Mouse (Mus musculus): Measurements from ENCODE around the gene 1520401A03Rik. TPM values are rescaled to one million over a fixed set of nuclear protein-coding genes. Genes with fewer than 3 reads are reported as not detected.

Gene 1520401A03Rik
- polyA plus RNA-seq, 1 experiment from 2014 or later = 0.30 TPM

DNA sequence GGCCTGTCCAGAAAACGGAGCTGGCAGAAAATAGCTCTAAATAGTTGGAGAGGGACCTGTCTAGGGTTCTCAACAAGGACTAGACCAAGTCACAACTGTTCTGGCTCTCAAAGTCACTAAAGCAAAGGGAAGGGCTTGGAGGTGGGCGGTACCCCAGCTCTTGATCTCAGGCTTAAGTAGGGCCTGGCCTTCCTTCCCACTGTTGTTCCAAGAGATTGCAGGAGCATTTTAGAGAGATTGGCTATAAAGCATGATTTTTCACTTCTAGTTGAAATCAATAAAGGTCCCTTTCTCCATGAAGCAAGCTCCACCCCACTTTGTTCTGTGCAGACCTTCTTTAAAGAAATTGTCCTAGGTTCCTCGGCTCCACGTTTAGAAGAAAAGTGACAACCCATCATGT lies 2.9 kb upstream of the 1520401A03Rik start:
- H3K4me3 ChIP-seq (replicated peaks) = peak overlapping the region; percentile 79
- H3K27me3 ChIP-seq = no peaks in the 10 kb centered on the region
- no peak overlapping the region for H3K27ac ChIP-seq
- no peaks in the 10 kb centered on the region for H3K9me3 ChIP-seq
- peak overlapping the region; percentile 89 for H3K4me2 ChIP-seq (replicated peaks)
- no peak for ATAC-seq
- peaks cover 13% of the 10 kb centered on the region for H3K4me1 ChIP-seq (replicated peaks)
- no peaks in the 10 kb centered on the region for H3K36me3 ChIP-seq
- WGBS = 66% methylated on average over 4 of the region's 4 CpGs
- peak overlapping the region; percentile 75 for H3K9ac ChIP-seq (replicated peaks)

DNA sequence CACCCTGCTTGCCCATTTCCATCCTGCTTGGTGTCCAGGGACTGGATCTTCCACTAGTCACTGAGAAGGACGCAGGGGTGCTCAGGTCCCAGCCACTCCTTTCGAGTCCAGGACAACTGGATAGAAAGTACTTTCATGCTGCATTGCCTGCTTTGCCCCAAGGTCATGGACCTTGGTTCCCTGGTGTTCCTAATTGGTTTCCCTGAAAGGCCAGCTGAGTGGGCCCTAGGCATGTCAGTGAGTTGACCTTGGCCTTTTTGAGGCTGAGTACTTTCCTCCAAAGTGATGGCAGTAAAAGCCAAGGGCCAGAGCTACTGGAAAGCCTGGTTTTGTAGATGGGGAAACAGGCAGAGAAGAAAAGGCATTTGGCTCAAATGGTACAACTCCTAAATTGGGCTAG lies 697 bp downstream of the 1520401A03Rik start:
- Histone ChIP-seq H3K4me3 (replicated peaks) (no peak overlapping the region), H3K9ac (replicated peaks) (no peak overlapping the region), H3K36me3 (no peaks in the 10 kb centered on the region), H3K27ac (no peak overlapping the region), H3K9me3 (no peaks in the 10 kb centered on the region), H3K27me3 (no peaks in the 10 kb centered on the region), H3K4me1 (replicated peaks) (peaks cover 9% of the 10 kb centered on the region), H3K4me2 (replicated peaks) (no peak overlapping the region)
- 92% methylated on average over 2 of the region's 2 CpGs for WGBS
- no peak for ATAC-seq

DNA sequence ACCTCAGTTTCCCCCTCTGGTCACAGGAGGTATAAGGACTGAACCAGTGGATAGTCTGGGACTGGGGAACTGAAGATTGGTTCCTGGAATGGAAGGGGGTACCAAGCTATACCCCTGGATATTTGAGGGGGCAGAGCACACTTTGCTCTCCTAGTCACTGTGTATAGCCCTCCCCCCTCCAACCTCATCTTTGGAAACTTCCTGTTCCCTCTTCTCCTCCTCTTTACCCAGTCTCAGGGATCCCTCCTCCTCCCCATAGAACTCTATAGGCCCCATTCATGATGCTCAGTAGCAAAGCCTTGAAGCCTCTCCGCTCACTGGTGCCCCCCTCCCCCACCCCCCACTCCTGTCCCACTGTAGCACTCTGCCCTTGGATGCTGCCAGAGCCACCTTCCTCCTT lies 3.1 kb downstream of the 1520401A03Rik start:
- 14% methylated on average over 1 of the region's 1 CpGs for WGBS
- Histone ChIP-seq H3K9ac (replicated peaks) (no peak overlapping the region), H3K4me2 (replicated peaks) (no peak overlapping the region), H3K4me3 (replicated peaks) (no peak overlapping the region), H3K27ac (no peak overlapping the region), H3K4me1 (replicated peaks) (no peaks in the 10 kb centered on the region), H3K9me3 (no peaks in the 10 kb centered on the region), H3K27me3 (no peaks in the 10 kb centered on the region), H3K36me3 (no peaks in the 10 kb centered on the region)
- no peak for ATAC-seq

- Histone ChIP-seq H3K4me2 (replicated peaks) (no peak overlapping the region), H3K4me3 (replicated peaks) (no peak overlapping the region), H3K27ac (no peak overlapping the region), H3K9me3 (no peaks in the 10 kb centered on the region), H3K36me3 (no peaks in the 10 kb centered on the region), H3K4me1 (replicated peaks) (no peaks in the 10 kb centered on the region), H3K27me3 (no peaks in the 10 kb centered on the region), H3K9ac (replicated peaks) (no peak overlapping the region)
- ATAC-seq = no peak
- 53% methylated on average over 2 of the region's 2 CpGs for WGBS
These were observed 5.6 kb downstream of the 1520401A03Rik start for GRCm38 (mm10) chr17:23717003-23717402.

- ATAC-seq = peak; percentile 68
- H3K36me3 ChIP-seq = no peaks in the 10 kb centered on the region
- peaks cover 16% of the 10 kb centered on the region for H3K27me3 ChIP-seq
- H3K4me2 ChIP-seq (replicated peaks) = no peak overlapping the region
- WGBS = 1% methylated on average over 3 of the region's 3 CpGs
- no peak overlapping the region for H3K27ac ChIP-seq
- H3K9ac ChIP-seq (replicated peaks) = no peak overlapping the region
- no peaks in the 10 kb centered on the region; the same call in 1 of the 2 replicates for H3K4me1 ChIP-seq (replicated peaks)
- no peak overlapping the region for H3K4me3 ChIP-seq (replicated peaks)
- H3K9me3 ChIP-seq = no peaks in the 10 kb centered on the region
These were observed 16.4 kb downstream of the 1520401A03Rik start for GRCm38 (mm10) chr17:23706212-23706611.

DNA sequence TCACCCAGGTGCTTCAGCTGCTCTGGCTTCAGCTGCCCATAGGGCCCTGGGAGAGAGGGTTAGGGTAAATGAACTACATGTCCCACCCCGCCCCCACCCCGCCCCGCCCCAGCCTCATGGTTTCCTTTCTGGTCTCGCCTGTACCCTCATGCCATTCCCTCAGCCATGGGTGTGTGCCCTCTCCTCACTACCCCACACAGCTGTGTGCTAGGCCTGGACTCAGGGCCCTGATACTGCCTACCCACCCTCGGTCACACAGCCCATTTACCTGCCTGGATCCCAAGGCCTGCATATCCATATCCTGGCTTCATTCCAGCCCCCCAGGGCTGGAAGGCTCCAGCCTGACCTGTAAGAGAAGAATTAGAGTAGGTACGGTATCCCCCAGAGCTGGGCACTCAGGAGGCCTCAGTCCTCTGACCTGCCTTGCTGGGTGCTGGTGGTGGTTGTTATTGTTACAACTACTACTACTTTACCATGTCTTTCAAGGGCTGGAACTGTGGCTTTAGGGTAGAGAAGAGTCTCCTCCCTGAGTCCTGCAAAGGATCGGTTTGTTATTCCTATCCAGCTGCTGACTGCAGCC lies 17.0 kb downstream of the 1520401A03Rik start:
- Histone ChIP-seq H3K36me3 (no peaks in the 10 kb centered on the region), H3K27ac (no peak overlapping the region), H3K4me1 (replicated peaks) (no peaks in the 10 kb centered on the region; the same call in 1 of the 2 replicates), H3K9ac (replicated peaks) (no peak overlapping the region), H3K4me3 (replicated peaks) (no peak overlapping the region), H3K4me2 (replicated peaks) (no peak overlapping the region), H3K27me3 (peaks cover 22% of the 10 kb centered on the region), H3K9me3 (no peaks in the 10 kb centered on the region)
- no peak; the same call in 1 of the 2 replicates for ATAC-seq
- 72% methylated on average over 7 of the region's 7 CpGs for WGBS

- no peaks in the 10 kb centered on the region for H3K36me3 ChIP-seq
- H3K4me3 ChIP-seq (replicated peaks) = no peak overlapping the region
- WGBS = 55% methylated on average over 7 of the region's 7 CpGs
- peaks cover 3% of the 10 kb centered on the region; the same call in 1 of the 2 replicates for H3K4me1 ChIP-seq (replicated peaks)
- no peak overlapping the region for H3K4me2 ChIP-seq (replicated peaks)
- H3K9me3 ChIP-seq = no peaks in the 10 kb centered on the region
- H3K27me3 ChIP-seq = peaks cover 23% of the 10 kb centered on the region
- no peak overlapping the region for H3K27ac ChIP-seq
- H3K9ac ChIP-seq (replicated peaks) = no peak overlapping the region
- ATAC-seq = no peak
These were observed 17.8 kb downstream of the 1520401A03Rik start for GRCm38 (mm10) chr17:23704741-23705140.

GRCm38 (mm10) chr17:23703301-23703700 lies 19.3 kb downstream of the 1520401A03Rik start:
- Histone ChIP-seq H3K27ac (no peak overlapping the region), H3K4me2 (replicated peaks) (no peak overlapping the region), H3K27me3 (peaks cover 34% of the 10 kb centered on the region), H3K9me3 (no peaks in the 10 kb centered on the region), H3K36me3 (no peaks in the 10 kb centered on the region), H3K4me3 (replicated peaks) (no peak overlapping the region), H3K9ac (replicated peaks) (no peak overlapping the region), H3K4me1 (replicated peaks) (peaks cover 10% of the 10 kb centered on the region; the same call in 1 of the 2 replicates)
- 80% methylated on average over 9 of the region's 9 CpGs for WGBS
- ATAC-seq = no peak

GRCm38 (mm10) chr17:23700079-23700478 lies 22.5 kb downstream of the 1520401A03Rik start:
- 0 out of 2 replicates have a peak overlapping the region, but pooled peaks have one; percentile 8 for H3K27ac ChIP-seq

DNA sequence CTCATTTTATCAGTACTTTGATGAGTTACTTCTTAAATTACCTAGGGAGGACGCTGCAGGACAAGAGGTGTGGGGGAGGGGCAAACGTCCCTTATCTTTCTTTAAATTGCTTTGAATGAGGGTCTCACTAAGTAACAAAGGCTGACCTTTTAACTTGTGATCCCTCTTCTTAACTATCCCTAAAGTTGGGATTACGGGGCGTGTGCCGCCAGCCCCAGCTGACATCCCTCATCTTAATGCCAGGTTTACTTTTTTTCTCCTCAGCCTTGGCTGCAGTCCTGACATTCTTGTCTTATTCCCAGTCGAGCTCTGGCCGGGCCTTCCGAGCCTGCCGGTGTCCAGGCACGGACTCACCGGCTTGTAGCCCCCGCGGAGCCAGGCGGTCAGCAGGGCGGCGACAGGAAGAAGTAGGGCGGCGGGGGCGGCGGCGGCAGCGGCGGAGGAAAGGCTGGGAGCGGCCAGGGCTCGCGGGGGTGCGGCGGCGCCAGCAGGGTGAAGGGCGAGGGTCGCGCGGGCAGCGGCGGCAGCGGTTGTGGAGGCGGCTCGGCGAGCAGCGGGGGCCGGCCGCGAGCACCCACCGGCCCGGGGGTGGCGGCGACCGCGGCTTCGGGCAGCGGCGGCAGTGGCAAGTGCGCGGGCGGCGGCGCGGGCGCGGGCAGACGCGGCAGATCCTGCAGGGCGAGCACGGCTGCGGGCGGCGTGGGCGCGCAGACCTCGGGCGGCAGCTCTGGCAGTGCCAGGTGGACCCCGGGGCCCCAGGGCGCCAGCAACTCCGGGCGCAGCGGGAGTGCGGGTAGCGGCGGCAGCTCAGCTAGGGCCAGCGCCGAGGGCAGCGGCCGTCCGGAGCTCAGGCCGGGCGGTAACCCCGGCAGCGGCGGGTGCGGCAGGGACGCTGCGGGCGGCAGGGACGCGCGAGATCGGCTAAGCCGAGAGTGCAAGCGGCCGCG lies 23.2 kb downstream of the 1520401A03Rik start:
- Histone ChIP-seq H3K27me3 (peaks cover 51% of the 10 kb centered on the region), H3K36me3 (no peaks in the 10 kb centered on the region), H3K4me3 (replicated peaks) (peak overlapping the region; percentile 70), H3K27ac (0 out of 2 replicates have a peak overlapping the region, but pooled peaks have one; percentile 8), H3K9ac (replicated peaks) (peak overlapping the region; percentile 74), H3K9me3 (no peaks in the 10 kb centered on the region), H3K4me1 (replicated peaks) (peaks cover 10% of the 10 kb centered on the region; the same call in 1 of the 2 replicates), H3K4me2 (replicated peaks) (peak overlapping the region; percentile 90)
- peak; percentile 78 for ATAC-seq
- under 1% methylated on average over 62 of the region's 101 CpGs for WGBS

More at GRCm38 (mm10) chr17:23700079-23700478, 22.5 kb downstream of the 1520401A03Rik start:
- Histone ChIP-seq H3K4me1 (replicated peaks) (peaks cover 10% of the 10 kb centered on the region; the same call in 1 of the 2 replicates), H3K27me3 (peaks cover 47% of the 10 kb centered on the region), H3K9me3 (no peaks in the 10 kb centered on the region), H3K36me3 (no peaks in the 10 kb centered on the region), H3K4me2 (replicated peaks) (peak overlapping the region; percentile 90), H3K4me3 (replicated peaks) (peak overlapping the region; percentile 70), H3K9ac (replicated peaks) (peak overlapping the region; percentile 74)
- WGBS = under 1% methylated on average over 28 of the region's 28 CpGs
- peak; percentile 97 for ATAC-seq

DNA sequence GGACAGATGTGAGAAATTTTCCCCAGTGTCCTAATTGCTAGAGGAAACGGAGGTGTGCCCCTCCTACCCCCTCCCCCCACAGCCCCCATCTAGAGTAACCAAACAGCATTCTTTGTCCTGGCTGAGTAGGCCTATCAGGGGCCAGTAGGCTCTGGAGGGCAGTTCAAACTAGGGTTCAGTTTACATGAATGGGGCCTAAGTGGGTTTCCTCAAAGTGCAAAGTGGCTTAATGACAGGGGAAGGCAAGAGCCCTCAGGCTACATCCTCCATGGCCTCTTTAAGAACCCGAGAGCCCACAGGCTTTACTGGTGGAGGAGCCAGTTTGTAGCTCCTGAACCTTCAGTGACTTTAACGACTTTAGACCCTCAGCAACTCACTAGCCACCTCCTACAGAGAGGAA lies 26.8 kb downstream of the 1520401A03Rik start:
- H3K4me3 ChIP-seq (replicated peaks) = no peak overlapping the region
- H3K27ac ChIP-seq = no peak overlapping the region
- no peaks in the 10 kb centered on the region for H3K9me3 ChIP-seq
- WGBS = 18% methylated on average over 3 of the region's 3 CpGs
- H3K27me3 ChIP-seq = peaks cover 42% of the 10 kb centered on the region
- H3K9ac ChIP-seq (replicated peaks) = no peak overlapping the region
- no peak for ATAC-seq
- no peak overlapping the region for H3K4me2 ChIP-seq (replicated peaks)
- no peaks in the 10 kb centered on the region for H3K36me3 ChIP-seq
- H3K4me1 ChIP-seq (replicated peaks) = peaks cover 10% of the 10 kb centered on the region; the same call in 1 of the 2 replicates

- no peak for ATAC-seq
- no peak overlapping the region for H3K4me3 ChIP-seq (replicated peaks)
- H3K36me3 ChIP-seq = no peaks in the 10 kb centered on the region
- no peak overlapping the region for H3K4me2 ChIP-seq (replicated peaks)
- H3K9me3 ChIP-seq = no peaks in the 10 kb centered on the region
- no peak overlapping the region for H3K27ac ChIP-seq
- no peak overlapping the region for H3K9ac ChIP-seq (replicated peaks)
- 63% methylated on average over 1 of the region's 1 CpGs for WGBS
- H3K4me1 ChIP-seq (replicated peaks) = peaks cover 6% of the 10 kb centered on the region; the same call in 1 of the 2 replicates
- peaks cover 37% of the 10 kb centered on the region for H3K27me3 ChIP-seq
These were observed 28.1 kb downstream of the 1520401A03Rik start for GRCm38 (mm10) chr17:23694491-23694890.
